Mouse (Mus musculus) limb, embryonic 11.5 days (tissue): ENCODE data around the gene Scarf1. TPM values are rescaled to one million over a fixed set of nuclear protein-coding genes. Genes with fewer than 3 reads are reported as not detected.

Source experiments
- ATAC-seq: fragments of 200-750 bp; cut with Nextera tagmentation; 2 replicates; pipeline ENCODE4 v1.8.0; 2017; ENCODE audit warnings: low read depth; ENCODE audit not compliant: insufficient number of reproducible peaks, low FRiP score, low TSS enrichment
- DNase-seq: peaks from one replicate; pipeline ENCODE4 v3.0.0-alpha.2; 2015; ENCODE audit warnings: low spot score
- H3K27ac ChIP-seq: fragments of 300-500 bp; sonication (generic); replicated peaks from 2 replicates; pipeline ENCODE4 v1.5.1; 2014; ENCODE audit warnings: low read depth, mild to moderate bottlenecking, low read length
- H3K27me3 ChIP-seq: fragments of 300-500 bp; sonication (generic); 2 replicates; pipeline ENCODE4 v1.6.1; 2014; ENCODE audit warnings: mild to moderate bottlenecking, low read length, mixed read lengths; ENCODE audit not compliant: control insufficient read depth, insufficient read depth
- H3K36me3 ChIP-seq: fragments of 300-500 bp; sonication (generic); 2 replicates; pipeline ENCODE4 v1.6.1; 2014; ENCODE audit warnings: mild to moderate bottlenecking, low read length, moderate library complexity, mixed read lengths; ENCODE audit not compliant: control insufficient read depth, insufficient read depth
- H3K4me1 ChIP-seq: fragments of 300-500 bp; sonication (generic); 2 replicates; pipeline ENCODE4 v1.6.1; 2014; ENCODE audit warnings: low read length, mixed read lengths; ENCODE audit not compliant: control insufficient read depth, insufficient read depth
- H3K4me2 ChIP-seq: fragments of 300-500 bp; sonication (generic); 2 replicates; pipeline ENCODE4 v1.6.1; 2014; ENCODE audit warnings: low read depth, mild to moderate bottlenecking, moderate library complexity; ENCODE audit not compliant: severe bottlenecking
- H3K4me3 ChIP-seq: fragments of 300-500 bp; sonication (generic); 2 replicates; pipeline ENCODE4 v1.5.1; 2014; ENCODE audit warnings: low read depth, low read length
- H3K9ac ChIP-seq: fragments of 300-500 bp; sonication (generic); 2 replicates; pipeline ENCODE4 v1.6.1; 2014; ENCODE audit warnings: mild to moderate bottlenecking, low read length
- H3K9me3 ChIP-seq: fragments of 300-500 bp; sonication (generic); 2 replicates; pipeline ENCODE4 v1.6.1; 2016; ENCODE audit warnings: low read length; ENCODE audit not compliant: control insufficient read depth
- WGBS: fragments of 180-500 bp; shearing (Covaris S2); extraction: QIAGEN DNeasy Blood & Tissue Kit; methylation state at CpG from one replicate; pipeline ENCODE4 v1.1.7; 2014; 5-methylcytosine and 5-hydroxymethylcytosine counted together
- polyA plus RNA-seq: library from polyadenylated mRNA; unstranded; fragments of >200 nt; fragmentation: Nextera tagmentation; extraction: Ambion mirVana; gene quantifications from 2 replicates; pipeline ENCODE4 v1.2.1, GENCODE M21; 2014

Scarf1 gene
- polyA plus RNA-seq, 1 experiment from 2014 or later: 4.5 TPM

DNA sequence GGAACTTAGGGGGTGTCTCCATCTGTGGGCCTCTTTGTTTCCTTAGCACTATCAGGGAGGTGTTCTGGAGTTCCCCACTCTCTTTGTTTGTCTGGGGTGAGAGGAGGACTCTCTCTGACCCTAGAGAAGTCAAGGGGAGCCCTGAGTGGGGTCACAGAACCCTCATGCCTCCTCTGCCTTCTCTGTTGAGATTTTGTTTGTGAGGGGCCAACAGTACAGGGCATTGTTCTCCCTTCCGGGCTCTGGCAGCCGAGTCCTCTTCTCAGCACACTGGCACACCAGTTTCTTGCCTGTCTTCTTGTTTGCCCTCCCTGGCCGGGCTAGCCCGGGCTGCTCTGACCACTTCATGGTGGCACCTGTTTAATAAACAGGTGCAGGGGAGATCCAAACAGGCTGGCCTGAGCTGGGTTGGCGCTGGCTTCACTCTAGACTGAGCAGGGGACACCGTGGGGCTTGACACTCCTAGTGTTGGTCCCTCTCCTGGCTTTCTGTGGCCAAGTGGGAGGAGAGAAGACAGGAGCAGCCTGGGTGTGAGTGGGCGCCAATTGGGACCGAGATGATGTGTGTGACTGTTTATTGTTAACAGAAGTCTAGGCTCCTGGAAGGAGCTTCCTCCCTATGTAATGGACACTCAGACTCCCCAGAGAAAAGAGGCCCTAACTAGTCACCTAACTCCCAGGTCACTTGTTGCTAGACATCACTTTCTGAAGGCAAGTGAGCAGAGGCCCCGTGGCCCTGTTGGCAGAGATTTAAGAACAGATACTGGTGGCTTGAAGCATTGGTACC, 25.0 kb downstream of the Scarf1 start:
- H3K4me3 ChIP-seq: no peak overlapping the region
- H3K27me3 ChIP-seq: no peaks in the 10 kb centered on the region
- 74% methylated on average over 9 of the region's 9 CpGs for WGBS
- H3K27ac ChIP-seq: no peak overlapping the region
- H3K9me3 ChIP-seq: no peaks in the 10 kb centered on the region
- no peak overlapping the region for H3K9ac ChIP-seq
- H3K36me3 ChIP-seq: no peaks in the 10 kb centered on the region
- H3K4me2 ChIP-seq: no peak overlapping the region
- peaks cover 7% of the 10 kb centered on the region for H3K4me1 ChIP-seq
- ATAC-seq: no peak
- no peak for DNase-seq

DNA sequence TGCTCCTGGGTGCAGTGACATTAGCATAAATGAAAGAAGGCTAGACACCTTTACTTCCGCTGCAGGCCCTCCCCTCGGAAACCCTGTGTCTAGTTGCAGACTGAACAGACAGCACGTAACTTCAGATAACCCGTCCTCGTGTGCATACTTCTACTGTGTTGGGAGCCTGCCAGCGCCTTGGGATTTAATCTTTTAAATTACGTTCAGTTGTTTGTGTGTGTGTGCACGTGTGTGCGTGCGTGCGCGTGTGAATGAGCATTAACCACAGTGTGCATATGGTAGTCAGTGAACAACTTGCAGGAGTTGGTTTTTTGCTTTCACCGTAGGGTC, 25.6 kb downstream of the Scarf1 start:
- Histone ChIP-seq H3K4me3 (no peak overlapping the region), H3K36me3 (no peaks in the 10 kb centered on the region), H3K4me2 (no peak overlapping the region), H3K27ac (no peak overlapping the region), H3K4me1 (peaks cover 7% of the 10 kb centered on the region), H3K27me3 (no peaks in the 10 kb centered on the region), H3K9ac (no peak overlapping the region), H3K9me3 (no peaks in the 10 kb centered on the region)
- ATAC-seq: no peak
- DNase-seq: no peak
- 94% methylated on average over 13 of the region's 13 CpGs for WGBS

DNA sequence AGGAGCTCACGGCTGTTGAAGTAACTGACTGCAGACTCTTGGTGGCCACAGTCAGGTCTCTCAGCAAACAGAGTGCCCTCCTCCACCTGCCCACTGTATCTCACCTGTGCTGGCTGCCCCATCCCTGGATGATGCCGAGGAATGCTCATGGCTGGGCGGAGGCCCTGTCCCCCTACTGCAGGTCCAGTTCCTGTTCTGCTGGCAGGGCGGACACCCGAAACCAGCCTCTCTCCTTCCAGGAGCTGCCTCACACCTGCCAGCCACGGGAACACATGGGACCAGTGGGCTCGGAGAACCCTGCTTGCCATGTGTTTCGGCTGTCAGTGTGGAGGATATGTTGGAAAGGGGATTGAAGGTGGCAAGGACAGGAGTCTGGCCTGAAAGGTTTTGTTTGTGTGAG, 26.9 kb downstream of the Scarf1 start:
- DNase-seq (no peak), ATAC-seq (no peak)
- Histone ChIP-seq H3K9me3 (no peaks in the 10 kb centered on the region), H3K36me3 (no peaks in the 10 kb centered on the region), H3K4me1 (peaks cover 7% of the 10 kb centered on the region), H3K27me3 (no peaks in the 10 kb centered on the region), H3K4me3 (no peak overlapping the region), H3K9ac (no peak overlapping the region), H3K27ac (no peak overlapping the region), H3K4me2 (no peak overlapping the region)
- 81% methylated on average over 8 of the region's 8 CpGs for WGBS

DNA sequence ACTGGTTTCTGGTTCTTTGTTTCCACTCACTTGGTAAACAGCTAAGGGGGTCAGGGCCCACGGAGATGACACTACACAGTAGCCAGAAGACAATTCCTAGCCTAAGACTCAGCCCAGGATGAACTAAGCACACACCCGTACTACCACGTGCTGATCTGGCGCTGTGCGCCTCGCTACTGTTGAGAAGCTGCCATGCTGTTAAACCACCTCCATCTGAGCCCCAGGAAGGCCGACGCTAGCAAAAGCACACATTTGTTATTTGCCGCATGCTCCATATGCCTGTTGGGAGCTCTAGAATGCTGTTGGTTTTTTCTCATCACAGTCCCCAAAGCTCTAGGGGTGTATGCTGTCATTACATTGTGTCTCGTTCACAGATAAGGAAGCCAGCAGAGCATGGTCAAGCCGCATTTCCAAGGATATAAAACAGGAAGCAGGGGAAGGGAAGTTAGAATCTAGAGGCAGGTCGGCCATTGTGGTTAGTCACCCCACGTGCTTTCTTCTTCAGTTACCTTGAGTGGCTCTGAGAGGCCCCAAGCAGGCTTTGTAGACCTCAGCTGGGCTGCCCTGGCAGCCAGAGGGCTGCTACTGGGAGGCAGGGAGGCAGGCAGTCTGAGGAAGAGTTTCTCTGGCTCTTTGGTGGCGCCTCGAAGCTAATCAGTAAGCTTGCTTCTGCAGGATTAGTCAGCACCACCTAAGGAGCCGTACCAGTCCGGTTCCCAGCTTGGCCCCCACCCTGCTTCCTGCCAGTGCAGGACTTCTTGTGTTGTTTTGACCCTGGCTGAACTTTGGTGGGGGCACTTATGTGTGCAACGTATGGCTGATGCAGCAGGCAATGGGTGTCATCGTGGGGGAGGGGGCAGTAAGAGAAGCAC, 27.6 kb downstream of the Scarf1 start:
- Histone ChIP-seq H3K4me2 (no peak overlapping the region), H3K9ac (no peak overlapping the region), H3K4me3 (no peak overlapping the region), H3K36me3 (no peaks in the 10 kb centered on the region), H3K9me3 (no peaks in the 10 kb centered on the region), H3K27ac (no peak overlapping the region), H3K27me3 (no peaks in the 10 kb centered on the region), H3K4me1 (peaks cover 7% of the 10 kb centered on the region)
- DNase-seq (no peak), ATAC-seq (no peak)
- WGBS: 81% methylated on average over 19 of the region's 19 CpGs

DNA sequence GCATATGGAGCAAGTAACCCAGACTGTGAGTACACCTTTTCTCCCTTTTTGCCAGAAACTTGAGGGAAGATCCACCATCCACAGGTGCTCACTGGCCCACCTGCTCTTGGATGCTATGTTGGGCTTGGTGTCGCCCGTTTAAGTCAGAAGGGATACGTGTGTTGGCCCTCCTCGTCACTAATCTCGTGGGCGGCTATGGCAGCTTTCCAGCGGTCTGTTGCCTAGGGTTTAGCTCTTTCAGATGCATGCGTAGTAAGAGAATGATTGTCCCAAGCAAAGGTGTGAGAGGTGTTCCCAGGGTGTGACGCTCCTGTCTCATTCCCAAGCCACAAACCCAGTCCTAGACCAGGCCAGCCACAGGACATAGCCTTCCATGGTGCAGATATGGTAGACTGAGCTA, 31.4 kb downstream of the Scarf1 start:
- ATAC-seq: no peak

DNA sequence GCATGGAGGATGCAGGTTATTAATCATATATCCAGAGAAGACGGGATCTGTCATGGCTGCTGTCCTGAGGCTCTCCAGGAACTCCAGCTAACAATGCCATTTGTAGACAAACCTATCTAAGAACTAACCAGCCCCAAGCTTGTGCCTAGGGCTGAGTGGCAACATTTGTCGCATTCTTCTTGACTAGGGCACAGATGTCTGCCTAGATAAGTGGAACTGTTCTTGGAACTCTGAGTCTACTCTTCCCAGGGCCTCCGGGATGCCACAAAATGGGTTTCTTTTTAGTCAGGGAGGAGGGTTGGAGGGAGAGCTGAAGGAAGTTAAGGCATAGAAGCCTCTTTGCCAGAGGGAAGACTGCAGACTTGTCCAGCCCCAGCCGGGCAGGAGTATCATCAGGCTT, 32.7 kb downstream of the Scarf1 start:
- Histone ChIP-seq H3K36me3 (no peaks in the 10 kb centered on the region), H3K27ac (no peak overlapping the region), H3K9ac (no peak overlapping the region), H3K4me2 (no peak overlapping the region), H3K4me3 (no peak overlapping the region), H3K27me3 (no peaks in the 10 kb centered on the region), H3K4me1 (no peaks in the 10 kb centered on the region), H3K9me3 (no peaks in the 10 kb centered on the region)
- DNase-seq (no peak), ATAC-seq (no peak)
- 84% methylated on average over 4 of the region's 4 CpGs for WGBS

More for the DNA sequence above, 31.4 kb downstream of the Scarf1 start:
- DNase-seq: no peak
- Histone ChIP-seq H3K27ac (no peak overlapping the region), H3K9me3 (no peaks in the 10 kb centered on the region), H3K4me3 (no peak overlapping the region), H3K9ac (no peak overlapping the region), H3K36me3 (no peaks in the 10 kb centered on the region), H3K27me3 (no peaks in the 10 kb centered on the region), H3K4me1 (no peaks in the 10 kb centered on the region), H3K4me2 (no peak overlapping the region)
- WGBS: 87% methylated on average over 9 of the region's 9 CpGs

DNA sequence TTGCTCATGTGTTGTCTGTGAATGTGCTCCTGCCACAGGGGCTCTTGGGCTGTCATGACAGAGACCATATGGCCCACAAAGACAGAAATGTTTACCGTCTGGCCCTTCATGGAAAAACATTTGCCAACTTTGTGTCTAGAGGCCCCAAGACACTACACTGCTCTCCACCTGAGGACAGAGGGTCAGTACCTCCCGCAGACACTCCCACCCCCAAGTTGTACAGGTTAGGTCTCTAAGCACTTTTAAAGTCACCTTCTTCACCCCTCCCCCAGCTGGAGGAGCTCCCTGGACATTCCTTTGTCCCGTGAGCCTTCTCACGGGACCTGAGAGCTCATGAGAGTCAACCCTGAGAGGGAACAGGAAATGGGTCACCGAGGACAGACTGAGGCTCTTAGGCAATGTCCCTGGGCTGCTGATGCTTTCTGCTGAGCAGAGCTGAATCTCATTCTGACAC, 36.3 kb downstream of the Scarf1 start:
- Histone ChIP-seq H3K9ac (no peak overlapping the region), H3K4me1 (peaks cover 5% of the 10 kb centered on the region), H3K4me3 (no peak overlapping the region), H3K27ac (no peak overlapping the region), H3K9me3 (no peaks in the 10 kb centered on the region), H3K27me3 (no peaks in the 10 kb centered on the region), H3K36me3 (no peaks in the 10 kb centered on the region), H3K4me2 (no peak overlapping the region)
- WGBS: 50% methylated on average over 5 of the region's 5 CpGs
- DNase-seq (no peak), ATAC-seq (no peak)

DNA sequence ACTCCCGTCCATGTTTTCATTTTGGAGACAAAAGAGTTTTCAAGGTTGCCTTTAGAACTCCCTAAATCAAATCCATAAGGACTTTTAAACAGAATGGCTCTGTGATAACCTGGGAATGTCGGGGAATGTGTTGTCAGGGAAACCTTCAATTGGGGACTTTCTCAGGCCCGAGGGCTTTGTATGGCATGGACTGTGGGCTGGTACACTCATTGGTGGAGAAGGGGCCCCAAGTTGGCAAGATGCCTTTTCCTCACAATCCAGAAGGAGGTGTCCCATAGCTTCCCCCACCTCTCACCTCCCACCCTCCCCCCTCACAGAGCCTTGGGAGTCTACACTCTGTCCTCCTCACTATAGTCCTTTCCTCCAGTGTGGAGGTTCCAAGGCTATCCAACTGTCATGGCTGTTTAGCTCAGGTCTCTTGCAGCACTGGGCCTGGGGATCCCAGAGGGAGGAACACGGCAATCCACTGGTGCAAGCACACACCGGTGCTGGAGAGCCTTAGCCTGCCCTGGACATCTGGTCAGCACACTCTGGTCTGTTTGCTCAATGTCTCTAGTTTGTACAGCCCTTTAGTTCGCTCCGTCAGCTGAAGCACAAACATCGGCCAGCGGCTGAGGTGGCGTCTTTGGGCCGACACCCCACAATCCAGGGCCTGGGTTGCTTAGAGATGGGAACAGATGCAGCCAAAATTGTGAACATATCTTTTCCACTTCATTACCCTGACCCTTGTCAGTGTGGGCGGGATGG, 37.0 kb downstream of the Scarf1 start:
- no peak overlapping the region for H3K9ac ChIP-seq
- ATAC-seq (no peak), DNase-seq (no peak)
- H3K4me1 ChIP-seq: peaks cover 5% of the 10 kb centered on the region
- WGBS: 75% methylated on average over 12 of the region's 12 CpGs
- no peaks in the 10 kb centered on the region for H3K9me3 ChIP-seq
- H3K4me3 ChIP-seq: no peak overlapping the region
- no peaks in the 10 kb centered on the region for H3K36me3 ChIP-seq
- H3K27me3 ChIP-seq: no peaks in the 10 kb centered on the region
- H3K4me2 ChIP-seq: no peak overlapping the region
- no peak overlapping the region for H3K27ac ChIP-seq
